Mouse (Mus musculus) left cerebral cortex, adult 6 months (tissue): ENCODE data around the gene Gm10553. TPM values are rescaled to one million over a fixed set of nuclear protein-coding genes. Genes with fewer than 3 reads are reported as not detected.

Experiments
- long read RNA-seq, 2 experiments: library from polyadenylated mRNA; unstranded; transcript quantifications; one replicate each; pipeline ENCODE4 v2.0.0; 2019 to 2020
- polyA plus RNA-seq: library from polyadenylated mRNA; unstranded; fragments of <200 nt; fragmentation: Nextera tagmentation; gene quantifications from 2 replicates; pipeline ENCODE4 v1.2.3, GENCODE M21; 2021

Gene Gm10553
- polyA plus RNA-seq, result not detected in 2 replicates
- long read RNA-seq, experiment 1, result 0 reads
- long read RNA-seq, experiment 2, result 0 reads

GRCm38 (mm10) chr1:85099864-85100263 lies at the start of gene Gm10553:
Gene Gm10553, plus strand, starts transcription at chr1:85100164.

GRCm38 (mm10) chr1:85109753-85110152 lies 9.8 kb downstream of the Gm10553 start, which contains the start of gene A530032D15Rik:
Gene A530032D15Rik, minus strand, starts transcription at chr1:85109853.

Other genes starting within 250 kb of the Gm10553 start
- 4.5 and 6.3 TPM in 2 replicates for gene Slc16a14, start 165.0 kb upstream of the Gm10553 start, polyA plus RNA-seq
- gene A530032D15Rik, start 9.7 kb downstream of the Gm10553 start, polyA plus RNA-seq, result not detected in 2 replicates
- 0.41 TPM in 1 of 2 replicates, not detected in the other for gene C130026I21Rik, start 170.4 kb downstream of the Gm10553 start, polyA plus RNA-seq